Mouse (Mus musculus) small intestine, adult 2 months (tissue): ENCODE results near the gene Kcna7. TPM values are rescaled to one million over a fixed set of nuclear protein-coding genes. Genes with fewer than 3 reads are reported as not detected.

ENCODE experiments used
- H3K27ac ChIP-seq: fragments of 200-500 bp; 2 replicates; pipeline ENCODE4 v1.5.1; 2012; ENCODE audit warnings: low read depth, low read length, control low read depth, inconsistent platforms; ENCODE audit not compliant: insufficient read depth
- H3K27me3 ChIP-seq: fragments of 200-500 bp; 2 replicates; pipeline ENCODE4 v1.6.1; 2012; ENCODE audit warnings: mild to moderate bottlenecking, moderate library complexity, low read length, inconsistent platforms; ENCODE audit not compliant: control insufficient read depth, insufficient read depth
- H3K36me3 ChIP-seq: fragments of 200-500 bp; 2 replicates; pipeline ENCODE4 v1.6.1; 2012; ENCODE audit warnings: mild to moderate bottlenecking, low read length, control low read depth, inconsistent platforms; ENCODE audit not compliant: control insufficient read depth, insufficient read depth
- H3K4me1 ChIP-seq: fragments of 200-500 bp; 2 replicates; pipeline ENCODE4 v1.6.1; 2012; ENCODE audit warnings: low read length, inconsistent platforms, mixed read lengths; ENCODE audit not compliant: control insufficient read depth, insufficient read depth, insufficient read length
- H3K4me3 ChIP-seq: fragments of 200-500 bp; 2 replicates; pipeline ENCODE4 v1.5.1; 2012; ENCODE audit warnings: low read depth, mild to moderate bottlenecking, control low read depth, inconsistent platforms, low read length, moderate library complexity
- CTCF ChIP-seq: fragments of 200-500 bp; IDR thresholded peaks from 2 replicates; pipeline ENCODE4 v1.5.1; 2012; ENCODE audit warnings: low read depth, mild to moderate bottlenecking, control low read depth, inconsistent platforms, low read length, moderate library complexity, mixed read lengths; ENCODE audit not compliant: insufficient replicate concordance, insufficient read length; ENCODE audit errors: extremely low read depth
- POLR2A ChIP-seq: fragments of 200-500 bp; IDR thresholded peaks from 2 replicates; pipeline ENCODE4 v1.6.1; 2012; ENCODE audit warnings: low read depth, mild to moderate bottlenecking, control low read depth, inconsistent platforms, low read length, moderate library complexity
- WGBS: fragments of 180-500 bp; shearing (Covaris S2); methylation state at CpG from one replicate; pipeline ENCODE4 v1.1.7; 2018; 5-methylcytosine and 5-hydroxymethylcytosine counted together
- polyA plus RNA-seq: library from polyadenylated mRNA; depleted of rRNA; stranded (reverse); fragments of >200 nt; gene quantifications from 2 replicates; pipeline ENCODE4 v1.2.3, GENCODE M21; 2012

Gene Kcna7
- polyA plus RNA-seq, 1 experiment = not detected

GRCm38 (mm10) chr7:45434203-45435015, 29.0 kb downstream of the Kcna7 start, which contains the start of gene Gys1:
Gene Gys1 (plus strand): TSS chr7:45434844.
- Histone ChIP-seq H3K27me3 (no peaks in the 10 kb centered on the region), H3K4me3 (peak within 1 kb of the TSS; percentile 80), H3K36me3 (peaks cover 4% of the 10 kb centered on the region), H3K4me1 (peaks cover 19% of the 10 kb centered on the region), H3K27ac (peak within 1 kb of the TSS; percentile 51)
- WGBS = under 1% methylated on average over 45 of the region's 45 CpGs
- peak; percentile 77 for TF ChIP-seq POLR2A
- peak; percentile 85 for TF ChIP-seq CTCF

- Histone ChIP-seq H3K27ac (peak overlapping the region; percentile 51), H3K4me1 (peaks cover 19% of the 10 kb centered on the region), H3K4me3 (peak overlapping the region; percentile 80), H3K27me3 (no peaks in the 10 kb centered on the region), H3K36me3 (0 out of 2 replicates have a peak, but pooled peaks cover 2% of the 10 kb centered on the region)
- WGBS = 1% methylated on average over 16 of the region's 16 CpGs
- no peak; the same call in 1 of the 2 replicates for TF ChIP-seq POLR2A
- TF ChIP-seq CTCF = no peak
Measured at GRCm38 (mm10) chr7:45435038-45435437, 29.6 kb downstream of the Kcna7 start.

- Histone ChIP-seq H3K27me3 (no peaks in the 10 kb centered on the region), H3K4me3 (no peak overlapping the region), H3K4me1 (peaks cover 15% of the 10 kb centered on the region), H3K36me3 (peaks cover 5% of the 10 kb centered on the region; the same call in 1 of the 2 replicates), H3K27ac (no peak overlapping the region)
- 96% methylated on average over 5 of the region's 5 CpGs for WGBS
- TF ChIP-seq POLR2A = no peak
- TF ChIP-seq CTCF = no peak
Measured at GRCm38 (mm10) chr7:45436444-45436843, 31.0 kb downstream of the Kcna7 start.

GRCm38 (mm10) chr7:45437046-45437445, 31.6 kb downstream of the Kcna7 start:
- TF ChIP-seq CTCF (no peak), POLR2A (no peak)
- Histone ChIP-seq H3K4me1 (peaks cover 15% of the 10 kb centered on the region), H3K36me3 (peaks cover 7% of the 10 kb centered on the region; the same call in 1 of the 2 replicates), H3K27me3 (no peaks in the 10 kb centered on the region), H3K4me3 (no peak overlapping the region), H3K27ac (no peak overlapping the region)
- WGBS = 86% methylated on average over 6 of the region's 6 CpGs

- Histone ChIP-seq H3K36me3 (peaks cover 8% of the 10 kb centered on the region), H3K4me3 (peak within 1 kb of the TSS; percentile 11; the same call in 1 of the 2 replicates), H3K4me1 (peaks cover 15% of the 10 kb centered on the region), H3K27ac (no peak within 1 kb of the TSS), H3K27me3 (no peaks in the 10 kb centered on the region)
- TF ChIP-seq CTCF = peak; percentile 36; the same call in 1 of the 2 replicates
- TF ChIP-seq POLR2A = no peak
- WGBS = 39% methylated on average over 19 of the region's 19 CpGs
Measured at GRCm38 (mm10) chr7:45437521-45438276, 32.2 kb downstream of the Kcna7 start, which contains the start of gene Ruvbl2. Gene Ruvbl2 (minus strand): TSS chr7:45438096.

- WGBS = 84% methylated on average over 22 of the region's 22 CpGs
- no peak overlapping the region for H3K4me3 ChIP-seq
- H3K4me1 ChIP-seq = no peaks in the 10 kb centered on the region
- H3K27ac ChIP-seq = no peak overlapping the region
- TF ChIP-seq POLR2A (no peak), CTCF (no peak)
- H3K27me3 ChIP-seq = no peaks in the 10 kb centered on the region
- peaks cover 10% of the 10 kb centered on the region for H3K36me3 ChIP-seq
Measured at GRCm38 (mm10) chr7:45443526-45444420, 38.3 kb downstream of the Kcna7 start.
